Mouse (Mus musculus): ENCODE results near the gene Calhm1.

DNA sequence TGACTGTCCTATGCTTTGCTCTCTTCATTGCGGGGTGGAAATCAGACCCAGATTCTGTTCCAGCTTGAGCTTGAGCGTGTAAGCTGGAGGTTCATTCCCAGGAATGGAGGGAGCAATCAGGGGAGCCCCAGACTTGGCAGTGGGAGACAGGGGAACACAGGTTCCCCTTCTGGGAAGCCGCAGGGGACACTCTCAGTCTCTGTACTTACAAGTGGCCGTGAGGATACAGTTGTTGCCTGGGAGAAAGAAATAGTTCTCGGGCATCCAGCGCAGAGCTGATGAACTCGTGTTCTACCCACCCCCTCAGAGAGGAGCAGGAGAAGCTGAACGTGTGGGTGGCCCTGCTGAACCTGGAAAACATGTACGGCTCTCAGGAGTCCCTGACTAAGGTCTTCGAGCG is 15.2 kb downstream of the Calhm1 start:
- TF ChIP-seq CTCF (IDR thresholded peaks at IDR 0.05 in 2 of 3, conservative IDR thresholded peaks at IDR 0.05 in 1 of 3; ENCODE audit: control insufficient read depth in 1 of 3, insufficient read depth in 1 of 3, low read depth in 2 of 3, low read length in 3 of 3, poor library complexity in 1 of 3, severe bottlenecking in 1 of 3) (no peak), BHLHE40 (IDR thresholded peaks at IDR 0.05; ENCODE audit: borderline replicate concordance, low read depth, low read length) (no peak), UBTF (IDR thresholded peaks at IDR 0.05; ENCODE audit: borderline replicate concordance, insufficient read depth, low read depth, low read length) (no peak), POLR2A (IDR thresholded peaks at IDR 0.05; ENCODE audit: control insufficient read depth in 1 of 2, insufficient read depth in 1 of 2, low read depth in 1 of 2, low read length in 2 of 2, poor library complexity in 1 of 2) (no peak), EP300 (IDR thresholded peaks at IDR 0.05; ENCODE audit: low read depth in 1 of 2, low read length in 2 of 2) (no peak), E2F4 (IDR thresholded peaks at IDR 0.05; ENCODE audit: borderline replicate concordance, low read depth, low read length) (no peak), HCFC1 (IDR thresholded peaks at IDR 0.05; ENCODE audit: low read depth, low read length) (no peak), MAFK (IDR thresholded peaks at IDR 0.05; ENCODE audit: borderline replicate concordance, low read depth, low read length) (no peak), MYC (IDR thresholded peaks at IDR 0.05; ENCODE audit: low read depth, low read length) (no peak), MAZ (IDR thresholded peaks at IDR 0.05; ENCODE audit: low read depth, low read length) (no peak), TCF12 (IDR thresholded peaks at IDR 0.05; ENCODE audit: low read depth, low read length) (no peak), GATA1 (IDR thresholded peaks at IDR 0.05; ENCODE audit: low read depth, low read length) (no peak), POLR2AphosphoS2 (IDR thresholded peaks at IDR 0.05; ENCODE audit: low read length) (no peak), MAX (IDR thresholded peaks at IDR 0.05; ENCODE audit: low read length) (no peak)

All from MEL (cell line).